Mouse (Mus musculus) monocyte, adult 5-6 weeks (primary cell): ENCODE results near the gene Nrn1l. TPM values are rescaled to one million over a fixed set of nuclear protein-coding genes. Genes with fewer than 3 reads are reported as not detected.

Experiments
- ATAC-seq: fragments of 153-309, 156-312 bp; replicated peaks from 2 replicates; pipeline ENCODE4 v1.8.0; 2017; ENCODE audit warnings: mild to moderate bottlenecking; ENCODE audit not compliant: low TSS enrichment, insufficient number of reproducible peaks, severe bottlenecking, poor library complexity, low FRiP score
- total RNA-seq: library from RNA; stranded (forward); fragments of 200-1000, 200-491, 200-594 nt; gene quantifications from 3 replicates; pipeline ENCODE4 v1.2.3, GENCODE M21; 2017

The Nrn1l gene
- total RNA-seq, 1 experiment from 2014 or later = not detected

DNA sequence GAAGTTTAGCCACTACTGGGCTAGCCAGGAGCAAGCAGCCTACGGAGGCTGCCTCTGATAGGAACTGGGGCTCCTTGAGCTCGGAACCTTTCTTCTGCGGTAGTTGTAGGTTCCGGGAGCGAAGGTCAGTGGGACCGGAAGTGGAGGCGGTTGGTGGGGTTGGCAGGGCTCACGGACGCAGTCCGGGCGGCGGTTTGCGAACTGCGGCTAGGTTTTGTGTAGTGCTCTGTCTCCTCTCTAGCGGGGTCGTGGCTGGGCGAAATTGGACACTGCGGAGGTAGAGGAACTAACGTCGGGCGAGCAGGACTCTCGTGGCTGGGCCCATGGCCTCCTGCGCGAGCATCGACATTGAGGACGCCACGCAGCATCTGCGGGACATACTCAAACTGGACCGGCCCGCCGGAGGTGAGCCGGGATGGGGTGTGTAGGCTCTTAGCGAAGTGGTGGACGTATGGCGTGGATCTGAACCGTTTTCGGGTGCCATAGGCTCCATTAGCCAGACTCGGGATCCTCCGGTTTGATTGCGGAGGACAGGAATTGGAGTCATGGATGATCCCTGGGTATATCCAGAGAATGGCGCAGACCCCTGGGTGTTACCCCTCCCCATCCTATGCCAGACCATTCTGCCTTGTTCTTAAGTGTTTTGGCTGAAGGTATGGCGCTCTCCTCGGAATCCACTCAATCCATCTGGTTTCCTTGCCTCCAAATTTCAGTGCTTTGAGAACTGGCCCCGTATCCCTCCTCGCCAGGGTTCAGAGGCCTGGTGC is 12.4 kb upstream of the Nrn1l start, which contains the start of gene Edc4:
Edc4 (plus strand) TSS at position 128 of the 767 bp plus-strand sequence.
- ATAC-seq = peak; percentile 95

DNA sequence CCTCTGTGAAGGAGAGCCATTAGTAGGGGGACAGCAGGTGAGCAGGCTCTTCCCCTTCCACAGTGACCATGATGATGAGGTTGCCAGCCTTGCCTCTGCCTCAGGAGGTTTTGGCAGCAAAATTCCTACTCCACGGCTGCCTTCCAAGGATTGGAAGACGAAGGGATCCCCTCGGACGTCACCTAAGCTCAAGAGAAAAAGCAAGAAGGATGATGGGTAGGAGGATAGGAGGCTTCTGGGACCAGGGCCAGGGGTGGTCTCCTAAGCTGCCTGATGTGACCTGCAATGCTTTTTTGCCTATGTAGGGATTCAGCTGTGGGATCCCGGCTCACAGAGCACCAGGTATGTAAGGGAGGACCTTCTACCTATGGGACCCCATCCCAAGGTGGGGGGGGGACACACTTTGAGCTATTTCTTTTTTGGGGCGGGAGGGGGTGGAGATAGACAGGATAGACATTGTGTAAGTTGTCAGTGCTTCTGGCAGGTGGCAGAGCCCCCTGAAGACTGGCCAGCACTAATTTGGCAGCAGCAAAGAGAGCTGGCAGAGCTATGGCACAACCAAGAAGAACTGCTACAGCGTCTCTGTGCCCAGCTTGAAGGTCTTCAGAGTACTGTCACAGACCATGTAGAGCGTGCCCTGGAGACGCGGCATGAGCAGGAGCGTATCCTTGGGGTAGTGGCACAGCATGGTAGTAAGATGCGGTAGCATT is 3.5 kb upstream of the Nrn1l start:
- ATAC-seq = no peak

- ATAC-seq = no peak
Measured at GRCm38 (mm10) chr8:105890870-105891269, 2.5 kb upstream of the Nrn1l start.

GRCm38 (mm10) chr8:105892432-105892831 is 935 bp upstream of the Nrn1l start:
- no peak for ATAC-seq

DNA sequence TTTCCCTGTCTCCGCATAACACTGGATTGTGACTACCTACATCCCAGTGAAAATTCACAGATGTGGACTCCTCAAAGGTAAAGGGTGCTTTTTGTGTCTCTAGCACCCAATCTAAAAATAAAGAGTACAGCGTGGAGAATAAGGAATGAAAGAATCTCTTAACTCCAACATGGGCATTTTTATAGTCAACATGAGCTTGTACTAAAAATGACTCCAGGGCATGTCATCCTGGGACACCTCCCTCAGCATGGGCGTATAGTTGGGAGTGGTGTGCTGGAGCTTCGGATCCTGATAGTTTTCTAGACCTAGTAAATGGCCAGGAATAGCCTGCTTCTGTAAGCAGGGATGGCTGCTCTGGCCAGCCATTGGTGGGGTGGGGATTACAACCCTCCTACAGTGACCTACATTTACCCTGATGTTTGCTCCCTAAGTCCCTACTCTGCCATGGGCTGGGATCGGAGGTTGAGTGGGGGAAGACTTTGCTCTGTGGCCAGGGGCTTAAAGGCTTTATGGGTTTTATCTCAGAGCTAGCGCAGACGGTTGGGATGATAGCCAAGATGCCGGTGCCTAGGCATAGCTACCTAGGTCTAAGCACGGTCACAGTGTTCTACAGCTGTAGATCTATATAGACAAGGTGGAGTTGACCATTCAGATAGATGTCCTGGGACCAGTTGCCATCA is 4.6 kb downstream of the Nrn1l start:
- ATAC-seq = no peak

DNA sequence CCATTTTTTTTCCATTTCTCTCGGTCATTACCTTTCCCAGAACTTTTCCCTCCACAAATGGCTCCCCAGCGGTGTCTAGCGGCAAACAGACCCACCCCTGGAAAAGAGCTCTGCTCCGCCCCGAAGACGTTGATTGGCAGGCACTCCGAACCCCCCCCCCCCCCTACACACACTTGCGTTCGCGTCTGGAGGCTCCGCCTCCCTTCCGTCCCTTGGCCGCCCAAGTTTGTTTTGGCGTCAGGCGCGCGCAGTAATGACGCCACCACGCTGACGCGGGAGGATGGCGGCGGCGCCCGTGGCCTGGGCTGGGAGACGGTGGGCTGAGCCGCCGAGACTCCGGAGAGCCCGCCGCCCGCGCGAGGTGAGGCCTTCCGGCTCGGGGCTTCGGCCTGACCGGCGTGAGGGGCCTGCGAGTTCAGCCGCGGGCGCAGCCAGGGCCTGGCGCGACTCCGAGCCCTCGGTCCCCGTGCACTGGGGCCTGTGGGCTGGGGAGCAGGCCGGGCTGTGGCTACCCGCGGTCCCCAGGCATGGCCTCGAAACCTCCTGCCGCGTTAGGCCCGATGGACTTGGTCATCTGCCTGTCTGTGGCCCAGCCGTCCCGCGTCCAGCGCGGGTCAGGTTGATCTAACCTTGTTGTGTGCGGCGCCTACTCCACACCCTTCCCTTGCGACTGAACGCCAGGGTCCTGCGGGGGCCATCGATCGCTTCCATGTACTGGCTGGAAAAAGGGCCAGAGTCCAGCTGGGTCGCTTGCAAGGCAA is 7.0 kb downstream of the Nrn1l start, which contains the start of gene Pskh1:
Pskh1 (plus strand) TSS at position 262 of the 761 bp plus-strand sequence.
- ATAC-seq = peak; percentile 96

GRCm38 (mm10) chr8:105900941-105901616 is 7.7 kb downstream of the Nrn1l start:
- 0 out of 2 replicates have a peak, but pooled peaks have one; percentile 44 for ATAC-seq

- no peak for ATAC-seq
Measured at GRCm38 (mm10) chr8:105919390-105919789, 26.0 kb downstream of the Nrn1l start.

- no peak for ATAC-seq
Measured at GRCm38 (mm10) chr8:105925123-105925522, 31.8 kb downstream of the Nrn1l start.

DNA sequence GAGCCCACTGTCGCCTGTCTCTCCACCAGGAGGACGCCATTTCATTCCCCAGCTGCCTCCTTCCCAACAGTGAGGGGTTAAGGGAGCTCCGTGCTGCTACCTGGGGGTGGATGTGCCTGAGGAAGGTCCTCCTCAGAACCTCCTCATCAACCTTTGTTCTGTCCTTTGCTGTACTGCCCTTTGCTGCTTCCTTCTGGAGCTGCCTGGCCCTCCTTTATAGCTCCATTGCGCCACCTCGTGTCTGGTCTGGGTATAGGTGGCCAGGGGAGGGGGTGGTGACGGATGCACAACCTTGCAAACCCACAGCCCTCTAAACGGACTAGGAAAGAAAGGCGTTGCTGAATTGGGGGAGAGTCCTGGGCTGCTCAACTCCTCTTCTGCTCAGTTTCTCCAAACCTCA is 37.2 kb downstream of the Nrn1l start:
- peak; percentile 88 for ATAC-seq

DNA sequence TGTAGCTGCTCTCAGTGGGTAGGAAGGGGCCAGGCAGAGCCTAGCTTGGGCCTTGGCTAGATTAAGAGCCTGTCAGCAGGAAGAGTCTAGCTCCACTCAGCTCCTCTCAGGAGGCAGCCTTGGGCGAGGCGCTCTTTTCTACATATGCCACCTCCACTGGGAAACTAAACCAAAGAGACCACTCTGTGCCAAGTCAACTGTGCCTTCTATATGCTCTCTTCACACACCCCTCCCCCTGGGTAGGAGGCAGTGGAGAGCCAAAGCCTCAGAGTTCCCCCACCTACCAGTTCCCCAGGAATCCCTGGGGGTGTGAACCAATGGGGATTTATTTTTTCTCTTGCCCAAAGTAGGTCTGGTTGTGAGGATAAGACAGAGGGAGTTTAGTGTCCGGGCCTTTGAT is 37.9 kb downstream of the Nrn1l start:
- ATAC-seq = no peak

- no peak for ATAC-seq
Measured at GRCm38 (mm10) chr8:105932525-105932924, 39.2 kb downstream of the Nrn1l start.

GRCm38 (mm10) chr8:105933762-105934161 is 40.4 kb downstream of the Nrn1l start, which contains the start of gene Ctrl:
Ctrl (minus strand) TSS chr8:105933862.
- ATAC-seq = no peak

DNA sequence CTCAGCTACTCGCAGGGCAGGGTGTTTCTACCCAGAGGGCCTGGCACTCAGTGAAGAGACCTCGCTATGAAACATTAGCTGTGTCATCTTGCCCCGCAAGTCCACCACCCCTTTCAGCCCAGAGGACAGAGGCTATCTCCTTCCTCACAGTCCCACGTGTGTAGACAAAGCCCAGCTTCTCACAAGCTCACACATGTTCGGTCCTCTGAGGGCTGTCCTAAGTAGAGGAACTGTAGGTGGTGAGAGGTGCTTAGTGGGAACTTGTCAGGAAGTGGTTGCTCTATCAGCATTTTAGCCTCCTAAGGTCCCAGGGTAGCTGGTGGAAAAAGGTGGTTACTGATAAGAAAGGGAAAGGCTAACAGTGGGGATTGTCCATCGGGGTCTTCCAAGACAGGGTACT is 41.7 kb downstream of the Nrn1l start:
- no peak for ATAC-seq

- ATAC-seq = no peak
Measured at GRCm38 (mm10) chr8:105935863-105936603, 42.7 kb downstream of the Nrn1l start.

- ATAC-seq = peak; percentile 85
Measured at GRCm38 (mm10) chr8:105936866-105937475, 43.6 kb downstream of the Nrn1l start.
